Mouse (Mus musculus) hindbrain, embryonic 11.5 days (tissue): ENCODE measurements around the gene Klf15. TPM values are rescaled to one million over a fixed set of nuclear protein-coding genes. Genes with fewer than 3 reads are reported as not detected.

Experiments
- ATAC-seq: fragments of 200-750 bp; cut with Nextera tagmentation; 2 replicates; pipeline ENCODE4 v1.8.0; 2017; ENCODE audit warnings: mild to moderate bottlenecking, moderate TSS enrichment, moderate library complexity; ENCODE audit not compliant: low FRiP score
- DNase-seq: peaks from one replicate; pipeline ENCODE4 v3.0.0-alpha.2; 2015; ENCODE audit warnings: low spot score
- H3K27ac ChIP-seq: fragments of 300-500 bp; sonication (generic); 2 replicates; pipeline ENCODE4 v1.5.1; 2014; ENCODE audit warnings: mild to moderate bottlenecking, low read depth, low read length
- H3K27me3 ChIP-seq: fragments of 300-500 bp; sonication (generic); 2 replicates; pipeline ENCODE4 v1.6.1; 2014; ENCODE audit warnings: mild to moderate bottlenecking, low read length, moderate library complexity, mixed read lengths; ENCODE audit not compliant: control insufficient read depth, insufficient read depth
- H3K36me3 ChIP-seq: fragments of 300-500 bp; sonication (generic); 2 replicates; pipeline ENCODE4 v1.6.1; 2014; ENCODE audit warnings: mild to moderate bottlenecking, low read length, moderate library complexity, mixed read lengths; ENCODE audit not compliant: control insufficient read depth, insufficient read depth
- H3K4me1 ChIP-seq: fragments of 300-500 bp; sonication (generic); replicated peaks from 2 replicates; pipeline ENCODE4 v1.6.1; 2014; ENCODE audit warnings: low read length, mixed read lengths; ENCODE audit not compliant: control insufficient read depth, insufficient read depth
- H3K4me2 ChIP-seq: fragments of 300-500 bp; sonication (generic); replicated peaks from 2 replicates; pipeline ENCODE4 v1.6.1; 2014; ENCODE audit warnings: mild to moderate bottlenecking, low read depth, low read length
- H3K4me3 ChIP-seq: fragments of 300-500 bp; sonication (generic); 2 replicates; pipeline ENCODE4 v1.5.1; 2014; ENCODE audit warnings: low read depth, low read length
- H3K9ac ChIP-seq: fragments of 300-500 bp; sonication (generic); 2 replicates; pipeline ENCODE4 v1.6.1; 2014; ENCODE audit warnings: low read depth, low read length
- H3K9me3 ChIP-seq: fragments of 300-500 bp; sonication (generic); 2 replicates; pipeline ENCODE4 v1.6.1; 2016; ENCODE audit warnings: low read length; ENCODE audit not compliant: control insufficient read depth
- WGBS: fragments of 180-500 bp; shearing (Covaris S2); extraction: QIAGEN DNeasy Blood & Tissue Kit; methylation state at CpG from one replicate; pipeline ENCODE4 v1.1.7; 2014; 5-methylcytosine and 5-hydroxymethylcytosine counted together
- polyA plus RNA-seq: library from polyadenylated mRNA; unstranded; fragments of >200 nt; fragmentation: Nextera tagmentation; extraction: Ambion mirVana; gene quantifications from 2 replicates; pipeline ENCODE4 v1.2.1, GENCODE M21; 2014

The Klf15 gene
- polyA plus RNA-seq, 1 experiment from 2014 or later: 1.9 TPM

DNA sequence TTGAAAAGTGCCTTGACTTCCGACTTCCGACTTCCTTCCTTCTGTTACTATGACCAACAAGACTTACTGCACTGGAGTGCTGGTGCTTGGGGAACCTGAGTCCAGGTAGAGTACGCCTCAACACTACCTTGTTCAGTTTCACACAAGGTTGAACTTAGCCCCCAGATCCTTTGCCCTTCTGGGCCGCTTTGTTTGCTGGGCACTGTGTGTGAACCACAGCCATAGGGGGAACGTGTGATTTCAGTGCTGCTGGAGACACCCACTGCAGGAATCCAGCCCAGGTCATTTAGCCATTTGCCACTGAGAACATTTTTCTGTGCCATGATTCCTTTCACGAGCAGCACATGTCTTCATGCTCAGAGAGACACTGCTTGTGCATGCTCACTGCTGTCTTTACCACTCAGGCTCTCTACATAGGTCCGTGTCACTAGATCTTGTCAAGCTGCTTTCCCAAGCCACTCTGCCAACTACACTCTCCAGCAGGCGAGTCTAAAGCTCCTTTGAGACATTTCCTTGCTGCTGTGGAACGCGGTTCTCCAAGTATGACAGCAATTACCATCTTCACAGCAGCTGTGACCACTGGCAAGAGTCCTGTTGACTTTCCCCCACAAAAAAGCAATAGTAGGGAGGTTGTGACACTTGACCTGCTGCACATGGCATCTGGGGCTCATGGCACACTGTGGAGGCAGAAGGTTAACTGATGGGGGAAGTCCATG lies 26.0 kb upstream of the Klf15 start:
- Histone ChIP-seq H3K9me3 (no peaks in the 10 kb centered on the region), H3K27me3 (no peaks in the 10 kb centered on the region), H3K36me3 (no peaks in the 10 kb centered on the region), H3K4me3 (no peak overlapping the region), H3K4me1 (no peaks in the 10 kb centered on the region), H3K9ac (no peak overlapping the region), H3K4me2 (no peak overlapping the region), H3K27ac (no peak overlapping the region)
- WGBS: 85% methylated on average over 10 of the region's 10 CpGs
- DNase-seq (no peak), ATAC-seq (no peak)

DNA sequence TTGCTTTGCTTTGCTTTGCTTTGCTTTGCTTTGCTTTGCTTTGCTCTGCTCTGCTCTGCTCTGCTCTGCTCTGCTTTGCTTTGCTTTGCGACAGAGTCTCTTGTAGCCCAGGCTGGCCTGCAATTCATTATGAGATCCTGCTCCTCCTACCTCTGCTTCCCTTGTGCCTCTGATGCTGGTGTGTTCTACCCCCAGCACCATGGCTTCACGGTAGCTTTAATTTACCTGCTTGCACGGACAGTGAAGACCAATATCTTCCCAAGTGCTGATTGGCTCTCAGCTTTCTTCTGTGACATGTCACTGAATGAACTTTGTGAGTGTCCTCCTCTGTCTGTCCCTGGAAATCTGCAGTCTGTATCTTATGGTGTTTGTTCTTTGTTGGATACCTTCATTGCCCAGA lies 25.3 kb upstream of the Klf15 start:
- Histone ChIP-seq H3K9ac (no peak overlapping the region), H3K36me3 (no peaks in the 10 kb centered on the region), H3K4me1 (no peaks in the 10 kb centered on the region), H3K4me2 (no peak overlapping the region), H3K4me3 (no peak overlapping the region), H3K27ac (no peak overlapping the region), H3K27me3 (no peaks in the 10 kb centered on the region), H3K9me3 (no peaks in the 10 kb centered on the region)
- ATAC-seq (no peak), DNase-seq (no peak)
- WGBS: 91% methylated on average over 3 of the region's 3 CpGs

DNA sequence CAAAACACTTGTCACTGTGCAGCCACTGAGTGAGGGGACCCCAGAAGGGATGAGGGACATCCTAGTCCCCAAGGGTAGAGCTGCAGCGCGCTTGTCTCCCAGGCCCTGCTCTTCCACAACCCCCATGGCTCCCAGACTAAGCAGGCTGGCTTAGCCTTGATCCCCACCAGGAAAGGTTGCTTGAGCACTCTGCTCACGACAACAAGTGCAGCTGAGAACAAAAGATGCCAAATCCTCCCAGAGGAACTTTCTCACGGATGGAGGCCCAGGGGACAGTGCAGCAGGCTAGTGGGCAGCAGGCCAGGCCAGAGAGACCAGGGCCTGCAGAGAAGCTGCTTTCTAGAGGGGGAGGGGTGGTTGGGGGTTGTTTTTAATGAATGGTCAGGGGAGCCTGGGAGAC lies 15.5 kb upstream of the Klf15 start:
- Histone ChIP-seq H3K4me3 (no peak overlapping the region), H3K4me1 (no peaks in the 10 kb centered on the region), H3K27ac (no peak overlapping the region), H3K4me2 (no peak overlapping the region), H3K9ac (no peak overlapping the region), H3K27me3 (no peaks in the 10 kb centered on the region), H3K36me3 (no peaks in the 10 kb centered on the region), H3K9me3 (no peaks in the 10 kb centered on the region)
- DNase-seq: no peak
- ATAC-seq: 0 out of 2 replicates have a peak, but pooled peaks have one; percentile 43
- 48% methylated on average over 4 of the region's 4 CpGs for WGBS

DNA sequence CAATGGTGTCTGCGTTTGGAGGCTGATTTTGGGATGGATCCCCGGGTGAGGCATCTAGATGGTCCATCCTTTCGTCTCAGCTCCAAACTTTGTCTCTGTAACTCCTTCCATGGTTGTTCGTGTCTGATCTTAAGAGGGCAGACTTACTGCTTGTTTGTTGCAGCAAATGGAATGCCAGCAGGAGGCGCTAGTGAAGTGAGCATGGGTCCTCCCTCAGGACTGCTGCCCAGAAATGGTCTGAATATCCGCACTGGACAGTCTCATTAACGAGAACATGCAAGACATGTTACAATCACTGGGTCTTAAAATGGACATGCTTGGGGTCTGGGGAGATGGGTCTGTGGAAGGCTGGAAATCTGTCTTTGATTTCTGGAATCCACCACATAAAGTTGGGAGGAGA lies 12.2 kb upstream of the Klf15 start:
- DNase-seq: peak; percentile 77
- Histone ChIP-seq H3K9ac (no peak overlapping the region), H3K4me2 (no peak overlapping the region), H3K36me3 (no peaks in the 10 kb centered on the region), H3K4me3 (no peak overlapping the region), H3K4me1 (no peaks in the 10 kb centered on the region), H3K9me3 (no peaks in the 10 kb centered on the region), H3K27ac (no peak overlapping the region), H3K27me3 (no peaks in the 10 kb centered on the region)
- 32% methylated on average over 7 of the region's 7 CpGs for WGBS
- ATAC-seq: no peak

DNA sequence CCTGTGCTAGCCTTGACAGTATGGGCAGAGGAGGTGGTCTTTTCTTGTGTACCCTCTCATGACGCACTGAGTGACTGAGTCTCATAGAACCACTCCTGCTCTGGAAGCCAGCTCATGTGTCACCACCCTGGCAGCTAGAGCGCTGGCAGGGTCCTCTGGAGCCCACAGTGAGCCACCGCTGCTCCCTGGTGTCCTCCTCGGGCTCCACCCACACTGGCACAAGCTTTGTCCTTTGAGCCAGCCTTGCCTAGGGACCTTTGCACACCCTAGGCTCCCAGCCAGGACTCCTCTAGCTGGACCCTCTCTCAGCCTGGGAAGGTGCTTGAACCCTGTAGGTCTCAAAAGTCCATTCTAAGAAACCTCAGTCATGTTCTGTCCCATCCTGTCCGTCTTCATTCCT lies 11.7 kb upstream of the Klf15 start:
- ATAC-seq: no peak
- 67% methylated on average over 5 of the region's 5 CpGs for WGBS
- Histone ChIP-seq H3K4me3 (no peak overlapping the region), H3K9me3 (no peaks in the 10 kb centered on the region), H3K9ac (no peak overlapping the region), H3K27me3 (no peaks in the 10 kb centered on the region), H3K4me1 (no peaks in the 10 kb centered on the region), H3K36me3 (no peaks in the 10 kb centered on the region), H3K4me2 (no peak overlapping the region), H3K27ac (no peak overlapping the region)
- DNase-seq: no peak

DNA sequence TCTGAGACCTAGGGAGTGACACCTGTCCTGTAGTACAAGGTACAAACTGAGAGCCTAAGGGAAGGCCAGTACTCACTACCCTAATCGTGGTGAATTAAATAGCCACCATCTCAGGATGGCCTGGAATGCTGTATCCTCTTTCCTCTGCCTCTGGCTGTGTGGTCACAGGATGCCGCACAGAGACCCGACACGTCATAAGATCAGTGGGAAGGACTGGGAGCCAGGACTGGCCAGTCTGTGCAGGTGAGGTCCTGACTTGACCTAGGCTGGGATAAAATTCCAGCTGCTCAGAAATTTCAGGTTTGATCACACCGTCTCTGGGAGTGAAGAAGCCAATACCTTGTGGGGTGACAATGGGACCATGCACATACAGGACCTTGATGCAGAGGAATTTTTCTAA lies 10.9 kb upstream of the Klf15 start:
- Histone ChIP-seq H3K4me2 (no peak overlapping the region), H3K36me3 (no peaks in the 10 kb centered on the region), H3K27me3 (no peaks in the 10 kb centered on the region), H3K9ac (no peak overlapping the region), H3K4me1 (no peaks in the 10 kb centered on the region), H3K4me3 (no peak overlapping the region), H3K9me3 (no peaks in the 10 kb centered on the region), H3K27ac (no peak overlapping the region)
- DNase-seq (no peak), ATAC-seq (no peak)
- 90% methylated on average over 5 of the region's 5 CpGs for WGBS

DNA sequence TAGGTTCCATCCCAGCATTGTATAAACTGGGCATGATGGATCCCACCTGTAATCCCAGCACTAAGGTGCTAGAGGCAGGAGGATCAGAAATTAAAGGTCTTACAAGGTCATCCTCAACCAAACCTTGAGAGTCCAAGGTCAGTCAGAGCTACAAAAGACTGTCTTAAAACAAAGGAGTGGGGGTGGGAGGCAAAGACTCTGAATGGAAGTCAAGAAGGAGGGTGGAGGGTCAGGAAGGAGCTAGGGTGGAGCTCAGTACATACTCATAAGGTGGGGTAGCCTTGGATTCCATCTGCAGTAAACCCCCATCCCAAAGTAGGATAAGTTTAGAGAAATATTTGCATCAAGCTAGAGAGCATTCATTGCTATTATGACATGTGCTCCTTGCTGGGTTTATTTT lies 9.8 kb upstream of the Klf15 start:
- no peak overlapping the region for H3K4me3 ChIP-seq
- H3K9ac ChIP-seq: no peak overlapping the region
- no peak for DNase-seq

DNA sequence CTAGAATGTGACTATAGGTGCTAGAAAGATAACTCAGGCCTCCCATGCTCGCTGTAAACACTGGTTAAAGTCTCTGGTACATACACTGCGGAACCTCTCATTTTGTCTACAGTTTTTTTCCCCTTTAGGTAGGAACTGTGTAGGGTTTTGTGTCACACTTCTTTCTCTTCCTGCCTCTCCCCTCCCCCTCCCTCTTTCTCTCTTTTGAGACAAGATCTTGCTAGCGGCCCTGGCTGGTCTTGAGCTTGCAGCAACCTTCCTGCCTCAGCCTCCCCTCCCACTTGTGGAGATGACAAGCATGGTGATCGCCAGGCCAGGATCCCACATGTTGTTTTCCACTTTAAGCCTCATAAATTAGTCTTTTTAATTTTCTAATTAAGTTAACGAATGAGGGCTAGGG lies 8.6 kb upstream of the Klf15 start:
- Histone ChIP-seq H3K4me3 (no peak overlapping the region), H3K27me3 (no peaks in the 10 kb centered on the region), H3K36me3 (no peaks in the 10 kb centered on the region), H3K9ac (no peak overlapping the region), H3K4me2 (no peak overlapping the region), H3K27ac (no peak overlapping the region), H3K9me3 (no peaks in the 10 kb centered on the region), H3K4me1 (no peaks in the 10 kb centered on the region)
- 80% methylated on average over 5 of the region's 5 CpGs for WGBS
- no peak for DNase-seq
- ATAC-seq: no peak

More for the DNA sequence above, 9.8 kb upstream of the Klf15 start:
- ATAC-seq: no peak
- Histone ChIP-seq H3K4me2 (no peak overlapping the region), H3K4me1 (no peaks in the 10 kb centered on the region), H3K27me3 (no peaks in the 10 kb centered on the region), H3K27ac (no peak overlapping the region), H3K9me3 (no peaks in the 10 kb centered on the region), H3K36me3 (no peaks in the 10 kb centered on the region)

DNA sequence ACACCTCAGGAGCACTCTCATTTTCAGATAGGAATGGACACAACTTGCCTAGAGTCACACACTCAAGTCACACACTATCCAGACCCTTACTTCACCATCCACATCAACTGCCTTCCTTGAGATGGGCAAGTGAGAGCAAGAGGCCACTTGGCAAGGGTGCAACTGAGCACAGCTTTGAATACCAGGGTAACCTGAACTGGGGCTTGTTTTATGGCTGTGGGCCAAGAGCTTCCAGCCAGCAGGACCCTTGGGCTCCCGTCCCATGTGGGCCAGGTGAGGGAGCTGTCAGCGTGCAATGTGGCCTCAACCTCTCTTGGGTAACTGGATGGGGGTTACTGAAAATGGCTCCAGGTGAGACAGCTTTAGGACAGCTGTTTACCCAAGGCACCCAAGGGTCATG lies 5.0 kb upstream of the Klf15 start:
- 72% methylated on average over 2 of the region's 2 CpGs for WGBS

More for the DNA sequence above, 5.0 kb upstream of the Klf15 start:
- Histone ChIP-seq H3K4me2 (no peak overlapping the region), H3K27ac (no peak overlapping the region), H3K9ac (no peak overlapping the region), H3K36me3 (no peaks in the 10 kb centered on the region), H3K4me3 (no peak overlapping the region), H3K27me3 (peaks cover 10% of the 10 kb centered on the region; the same call in 1 of the 2 replicates), H3K9me3 (no peaks in the 10 kb centered on the region), H3K4me1 (no peaks in the 10 kb centered on the region)
- DNase-seq (no peak), ATAC-seq (no peak)
